Mouse (Mus musculus) 3134 (cell line): ENCODE results near the gene Gdnf.
A peak's percentile ranks its signal among the peaks of the same experiment; 100 is the strongest.

ENCODE experiments used
- DNase-seq: peaks from one replicate; pipeline ENCODE4 v3.0.0-alpha.2; 2011; ENCODE audit warnings: low spot score; ENCODE audit not compliant: insufficient read length; ENCODE audit errors: extremely low read depth

Gdnf gene

GRCm38 (mm10) chr15:7858841-7859240 lies 48.2 kb downstream of the Gdnf start:
- DNase-seq, result peak; percentile 47

- DNase-seq, result peak; percentile 90
Measured at GRCm38 (mm10) chr15:7862890-7863289, 52.2 kb downstream of the Gdnf start.

GRCm38 (mm10) chr15:7863328-7863727 lies 52.7 kb downstream of the Gdnf start:
- DNase-seq, result no peak

GRCm38 (mm10) chr15:7865305-7865704 lies 54.7 kb downstream of the Gdnf start:
- no peak for DNase-seq

GRCm38 (mm10) chr15:7872473-7872872 lies 61.8 kb downstream of the Gdnf start:
- no peak for DNase-seq

- DNase-seq, result no peak
Measured at GRCm38 (mm10) chr15:7875879-7876278, 65.2 kb downstream of the Gdnf start.

- peak; percentile 80 for DNase-seq
Measured at GRCm38 (mm10) chr15:7877560-7878467, 67.2 kb downstream of the Gdnf start.

GRCm38 (mm10) chr15:7878861-7879260 lies 68.2 kb downstream of the Gdnf start:
- DNase-seq, result no peak

- DNase-seq, result no peak
Measured at GRCm38 (mm10) chr15:7879956-7880355, 69.3 kb downstream of the Gdnf start.

GRCm38 (mm10) chr15:7884181-7884580 lies 73.5 kb downstream of the Gdnf start:
- DNase-seq, result no peak

- DNase-seq, result no peak
Measured at GRCm38 (mm10) chr15:7885106-7885505, 74.5 kb downstream of the Gdnf start.

GRCm38 (mm10) chr15:7886591-7886990 lies 75.9 kb downstream of the Gdnf start:
- peak; percentile 72 for DNase-seq
